11 mouse cellular contexts compared by ENCODE assay signal in the genomic region with DNA sequence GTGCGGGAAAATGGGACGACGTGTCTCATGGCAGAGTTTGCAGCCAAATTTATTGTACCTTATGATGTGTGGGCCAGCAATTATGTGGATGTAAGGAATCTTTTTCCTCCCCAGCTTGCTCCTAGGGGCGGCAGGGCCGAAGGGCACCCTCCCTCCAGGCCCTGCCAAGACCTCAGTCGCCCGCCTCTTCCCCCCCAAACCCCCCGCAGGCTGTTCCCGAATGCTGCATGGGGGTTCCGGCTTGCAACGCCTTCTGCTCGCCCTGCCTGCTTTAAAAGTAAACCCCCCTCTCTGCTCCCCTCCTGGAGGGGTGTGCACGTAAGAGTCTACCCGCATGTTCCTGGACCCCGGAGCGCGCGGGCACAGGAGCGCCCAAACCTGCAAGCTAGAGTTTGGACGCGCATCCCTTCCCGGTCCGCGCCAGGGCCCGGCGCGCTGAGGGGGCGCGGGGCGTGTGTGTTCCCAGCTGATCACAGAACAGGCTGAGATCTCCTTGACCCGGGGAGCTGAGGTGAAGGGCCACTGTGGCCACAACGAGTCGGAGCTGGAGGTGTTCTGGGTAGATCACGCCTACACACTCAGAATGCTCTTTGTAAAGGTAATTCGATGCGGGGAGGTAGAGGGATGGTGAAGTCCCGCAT. TPM values are rescaled to one million over a fixed set of nuclear protein-coding genes. Genes with fewer than 3 reads are reported as not detected.
DNase-seq lines count a peak whose midpoint lies in the region; ATAC-seq and TF ChIP-seq lines count a peak whose summit lies in the region.
"Had no signal": no experiment of that assay in that cellular context is flagged by ENCODE, and none has a peak within 500 bp of the region (broad histone marks: within the 10 kb centered on the region; RNA-seq: fewer than 3 reads in every experiment).

No protein-coding gene starts in this region.

- 2% methylated on average over 33 of the region's 37 CpGs for WGBS in hindbrain, postnatal 0 days
- WGBS in olfactory bulb, adult 2 months = 5% methylated on average over 37 of the region's 37 CpGs

- DNase-seq in cerebellum, postnatal 10 days = peak; percentile 29 to 32
- no peak for DNase-seq in cerebellum, adult 9-11 months
- peak; percentile 26 for DNase-seq in retina, postnatal 1 day
- no peak for DNase-seq in retina, embryonic 14.5 days (ENCODE audit: low spot score)
- DNase-seq in hindbrain, postnatal 0 days (ENCODE audit: low spot score) = peak; percentile 13
- no peak for DNase-seq in testis, postnatal 10 days (ENCODE audit: low spot score)
- DNase-seq: adrenal gland, adult 8-10 months; gastrocnemius, postnatal 36 days; left cerebral cortex, postnatal 4 days had no signal

- peak overlapping the region; percentile 52 for H3K9ac ChIP-seq in hindbrain, postnatal 0 days (replicated peaks; ENCODE audit: low read length)

- ATAC-seq in hindbrain, postnatal 0 days = peak; percentile 47
- no peak for ATAC-seq in CD4-positive, CD25-positive, alpha-beta regulatory T cell, adult 4 months

- H3K36me3 ChIP-seq in hindbrain, postnatal 0 days (ENCODE audit: insufficient read depth, low read length) = no peaks in the 10 kb centered on the region

- H3K9me3 ChIP-seq in hindbrain, postnatal 0 days (ENCODE audit: low read length) = no peaks in the 10 kb centered on the region

- no peak for TF ChIP-seq POLR2A in olfactory bulb, adult 2 months (IDR thresholded peaks at IDR 0.05; ENCODE audit: insufficient read depth, low read depth, low read length)

- peak overlapping the region; percentile 75 for H3K4me2 ChIP-seq in hindbrain, postnatal 0 days (ENCODE audit: low read depth, low read length)

- TF ChIP-seq CTCF in hindbrain, postnatal 0 days (IDR thresholded peaks at IDR 0.05; ENCODE audit: low read depth) = no peak
- no peak for TF ChIP-seq CTCF in olfactory bulb, adult 2 months (IDR thresholded peaks at IDR 0.05; ENCODE audit: insufficient read depth, low read depth, low read length)

- H3K27me3 ChIP-seq in hindbrain, postnatal 0 days (ENCODE audit: insufficient read depth, low read length) = no peaks in the 10 kb centered on the region; the same call in 1 of the 2 replicates

- H3K4me3 ChIP-seq in hindbrain, postnatal 0 days (ENCODE audit: low read length) = peak overlapping the region; percentile 43
- H3K4me3 ChIP-seq in olfactory bulb, adult 2 months (ENCODE audit: insufficient read depth, low read depth, low read length) = peak overlapping the region; percentile 53

- peak overlapping the region; percentile 70 for H3K27ac ChIP-seq in hindbrain, postnatal 0 days
- peak overlapping the region; percentile 18; the same call in 1 of the 2 replicates for H3K27ac ChIP-seq in olfactory bulb, adult 2 months (ENCODE audit: insufficient read depth, low read depth, low read length)

- H3K4me1 ChIP-seq in hindbrain, postnatal 0 days (ENCODE audit: insufficient read depth, low read length) = 0 out of 2 replicates have a peak, but pooled peaks cover 5% of the 10 kb centered on the region
- H3K4me1 ChIP-seq in olfactory bulb, adult 2 months (ENCODE audit: control insufficient read depth, insufficient read depth, low read length) = peaks cover 9% of the 10 kb centered on the region

RNA-seq across cellular contexts. Expression of gene Lamp5, which starts 7.1 kb away (rescaled TPM):
- total RNA-seq in hindbrain, postnatal 0 days (2014; rRNA removed) = 43.4 and 56.4 TPM in 2 replicates
- polyA plus RNA-seq in hindbrain, postnatal 0 days (2015; fragmentation: Nextera tagmentation; extraction: Ambion mirVana) = 143 and 145 TPM in 2 replicates
- polyA plus RNA-seq in olfactory bulb, adult 2 months (2012; ENCODE audit: insufficient read depth, insufficient read length, low replicate concordance, missing spikeins) = not detected in 2 replicates
- not detected for polyA plus RNA-seq in CD4-positive, CD25-positive, alpha-beta regulatory T cell, adult 4 months (2017; shearing (Covaris generic))
- total RNA-seq: gastrocnemius, postnatal 36 days had no signal

Comparison
In these comparisons a context has a peak if more than half of its experiments do, and no peak if none do; other contexts are left out.
1. DNase-seq: peak in cerebellum, postnatal 10 days (2 of 2), retina, postnatal 1 day (single experiment) and hindbrain, postnatal 0 days (single experiment); none in cerebellum, adult 9-11 months (single experiment), retina, embryonic 14.5 days (single experiment) and testis, postnatal 10 days (single experiment).